Mouse (Mus musculus) small intestine, adult 10 weeks (tissue): Measurements from ENCODE around the gene Gpr39. TPM values are rescaled to one million over a fixed set of nuclear protein-coding genes. Genes with fewer than 3 reads are reported as not detected.

Experiments used
- polyA plus RNA-seq: library from polyadenylated mRNA; stranded (reverse); fragments of 350-450 nt; fragmentation: Illumina TruSeq; extraction: RNeasy Lipid Tissue Mini Kit (QIAGEN cat#74804); gene quantifications from one replicate; pipeline ENCODE4 v1.2.3, GENCODE M21; 2014; ENCODE audit warnings: low replicate concordance

Gpr39 gene
- 9.5 TPM for polyA plus RNA-seq

GRCm38 (mm10) chr1:125676790-125677273 lies at the start of gene Gpr39:
Gene Gpr39 (plus strand): TSS chr1:125676995.

DNA sequence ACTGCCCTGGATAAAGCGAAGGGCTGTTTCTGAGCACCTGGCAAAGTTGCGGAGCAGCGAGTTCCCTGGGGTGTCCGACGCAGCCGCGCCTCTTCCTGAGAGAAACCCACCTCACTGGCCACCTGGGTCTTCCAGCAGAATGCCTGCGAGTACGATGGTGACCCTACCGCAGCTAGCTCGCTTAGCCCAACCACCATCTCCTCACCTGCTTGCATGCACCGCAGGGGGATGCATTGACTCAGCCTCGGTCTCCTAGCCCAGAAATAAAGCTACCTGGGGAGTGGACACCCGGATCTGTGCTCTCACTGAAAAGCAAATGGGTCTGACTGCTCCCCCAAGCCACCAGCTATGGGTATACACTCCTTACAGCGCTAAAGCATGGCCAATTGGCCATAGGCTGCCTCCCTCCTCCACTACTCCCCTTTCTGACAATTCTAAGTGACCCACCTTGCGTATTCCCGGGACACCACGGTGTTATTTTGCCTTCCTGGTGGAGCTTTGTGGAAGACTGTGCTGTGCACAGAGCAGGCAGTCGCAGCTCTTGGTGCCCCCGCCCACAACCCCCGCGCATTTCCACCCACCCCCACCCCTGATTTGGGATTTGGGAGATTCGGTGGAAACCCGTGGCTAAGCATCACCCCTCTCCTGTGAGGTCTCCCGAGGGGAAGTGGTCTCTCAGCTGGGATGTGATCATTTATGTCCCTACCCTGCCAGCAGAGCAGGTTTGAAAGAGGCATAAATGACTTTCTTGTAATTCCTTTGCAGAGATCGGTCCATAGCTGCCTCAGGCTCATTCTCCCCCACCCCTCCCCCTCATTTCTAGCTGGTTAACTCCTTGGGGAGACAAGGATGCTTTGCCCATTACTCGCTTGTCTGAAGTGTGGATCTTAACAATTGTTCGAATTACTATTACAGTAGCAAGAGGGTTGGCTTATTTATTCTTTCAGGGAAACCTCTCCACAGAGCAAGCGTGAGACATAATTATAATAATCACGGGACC lies 236.1 kb downstream of the Gpr39 start, which contains the start of gene Lypd1:
TSS of gene Lypd1 (minus strand) at position 501 of the 1,000 bp plus-strand sequence.

Other genes starting within 250 kb of the Gpr39 start
- 839 TPM for gene Actr3, start 241.3 kb upstream of the Gpr39 start, polyA plus RNA-seq
- 135 TPM for gene Slc35f5, start 116.4 kb upstream of the Gpr39 start, polyA plus RNA-seq
- 0.07 TPM for gene Lypd1, start 236.1 kb downstream of the Gpr39 start, polyA plus RNA-seq